Mouse (Mus musculus) heart, adult 11 months (tissue): ENCODE results near the gene Tmem131l.
"Not testable (repeated sequence)": the region's sequence is repeated elsewhere in the genome, so short reads cannot be mapped to it uniquely, and the experiment has no call there.

Experiments
- DNase-seq: peaks from one replicate; pipeline ENCODE4 v3.0.0; 2022

The Tmem131l gene

GRCm38 (mm10) chr3:83904176-83904958 is 135.6 kb downstream of the Tmem131l start:
- DNase-seq = no peak

- no peak for DNase-seq
Observed at GRCm38 (mm10) chr3:83902943-83903342, 137.0 kb downstream of the Tmem131l start.

- DNase-seq = no peak
Observed at GRCm38 (mm10) chr3:83902459-83902858, 137.5 kb downstream of the Tmem131l start.

- DNase-seq = no peak
Observed at GRCm38 (mm10) chr3:83900756-83901373, 139.1 kb downstream of the Tmem131l start.

GRCm38 (mm10) chr3:83899556-83899955 is 140.4 kb downstream of the Tmem131l start:
- DNase-seq = peak; percentile 96

GRCm38 (mm10) chr3:83898246-83898645 is 141.7 kb downstream of the Tmem131l start:
- peak; percentile 72 for DNase-seq

GRCm38 (mm10) chr3:83895811-83896210 is 144.2 kb downstream of the Tmem131l start:
- peak; percentile 86 for DNase-seq

- peak; percentile 66 for DNase-seq
Observed at GRCm38 (mm10) chr3:83895111-83895510, 144.9 kb downstream of the Tmem131l start.

GRCm38 (mm10) chr3:83885163-83885562 is 154.8 kb downstream of the Tmem131l start:
- no peak for DNase-seq

GRCm38 (mm10) chr3:83879261-83880050 is 160.5 kb downstream of the Tmem131l start:
- DNase-seq = not testable (repeated sequence)

GRCm38 (mm10) chr3:83878801-83879200 is 161.2 kb downstream of the Tmem131l start:
- no peak for DNase-seq

GRCm38 (mm10) chr3:83876299-83876698 is 163.7 kb downstream of the Tmem131l start:
- peak; percentile 31 for DNase-seq

GRCm38 (mm10) chr3:83875078-83875477 is 164.9 kb downstream of the Tmem131l start:
- peak; percentile 40 for DNase-seq

GRCm38 (mm10) chr3:83872853-83873252 is 167.1 kb downstream of the Tmem131l start:
- not testable (repeated sequence) for DNase-seq

GRCm38 (mm10) chr3:83871962-83872361 is 168.0 kb downstream of the Tmem131l start:
- DNase-seq = not testable (repeated sequence)

GRCm38 (mm10) chr3:83871559-83871958 is 168.4 kb downstream of the Tmem131l start:
- DNase-seq = not testable (repeated sequence)

GRCm38 (mm10) chr3:83869776-83870175 is 170.2 kb downstream of the Tmem131l start:
- no peak for DNase-seq

GRCm38 (mm10) chr3:83867026-83867425 is 172.9 kb downstream of the Tmem131l start:
- DNase-seq = not testable (repeated sequence)

GRCm38 (mm10) chr3:83865216-83865615 is 174.8 kb downstream of the Tmem131l start:
- peak; percentile 94 for DNase-seq

GRCm38 (mm10) chr3:83864064-83864548 is 175.9 kb downstream of the Tmem131l start:
- DNase-seq = peak; percentile 91

GRCm38 (mm10) chr3:83862956-83863355 is 177.0 kb downstream of the Tmem131l start:
- DNase-seq = peak; percentile 99

GRCm38 (mm10) chr3:83859595-83859994 is 180.4 kb downstream of the Tmem131l start:
- DNase-seq = no peak

GRCm38 (mm10) chr3:83859071-83859470 is 180.9 kb downstream of the Tmem131l start:
- DNase-seq = no peak
